Mouse (Mus musculus): ENCODE data around the gene Wls.

GRCm38 (mm10) chr3:159831535-159831934 is 7.9 kb upstream of the Wls start:
- TF ChIP-seq GATA1 (IDR thresholded peaks at IDR 0.05; ENCODE audit: borderline replicate concordance, low read length) = no peak
- no peak for TF ChIP-seq FLI1 (IDR thresholded peaks at IDR 0.05; ENCODE audit: low read length)
